Mouse (Mus musculus) testis, adult 2 months (tissue): Measurements from ENCODE around the gene Prpf6.

Experiments
- CTCF ChIP-seq: fragments of 200-500 bp; IDR thresholded peaks from 2 replicates; pipeline ENCODE4 v1.5.1; 2012; ENCODE audit warnings: low read depth, mild to moderate bottlenecking, inconsistent platforms, low read length, moderate library complexity; ENCODE audit not compliant: control insufficient read depth, insufficient read depth, insufficient replicate concordance
- POLR2A ChIP-seq: fragments of 200-500 bp; IDR thresholded peaks from 2 replicates; pipeline ENCODE4 v1.6.1; 2012; ENCODE audit warnings: low read depth, mild to moderate bottlenecking, inconsistent platforms, low read length, moderate library complexity; ENCODE audit not compliant: control insufficient read depth

- TF ChIP-seq POLR2A (no peak), CTCF (no peak)
These were observed 102.9 kb downstream of the Prpf6 start for GRCm38 (mm10) chr2:181694581-181694980.
